Mouse (Mus musculus) erythroid progenitor cell, adult 5-6 weeks (primary cell): Measurements from ENCODE around the gene Antxr1. TPM values are rescaled to one million over a fixed set of nuclear protein-coding genes. Genes with fewer than 3 reads are reported as not detected.

Experiments
- ATAC-seq: replicated peaks from 2 replicates; pipeline ENCODE4 v1.8.0; 2016; ENCODE audit warnings: moderate number of reproducible peaks, mild to moderate bottlenecking, moderate TSS enrichment, inconsistent platforms; ENCODE audit not compliant: poor library complexity, low FRiP score, severe bottlenecking
- total RNA-seq, 2 experiments: library from RNA; stranded (forward) in 1 of 2; stranded (reverse) in 1 of 2; fragments of 150-400 nt in 1 of 2; fragments of 186-747, 209-891 nt in 1 of 2; gene quantifications; 2 replicates each; pipeline versions ENCODE4 v1.2.3 to v1.2.4; 2015 to 2017; ENCODE audit warnings: low replicate concordance in 2 of 2

Gene Antxr1
- total RNA-seq (2015; ENCODE audit: low replicate concordance) (1.7 and 5.0 TPM in 2 replicates), total RNA-seq (2017; ENCODE audit: low replicate concordance) (0.39 TPM in 1 of 2 replicates, not detected in the other)

GRCm38 (mm10) chr6:87335091-87335934 lies at the start of gene Antxr1:
Antxr1 (minus strand) TSS chr6:87335821.
- no peak for ATAC-seq

- ATAC-seq, result no peak
These were observed 49.1 kb upstream of the Antxr1 start for GRCm38 (mm10) chr6:87384761-87385160.

GRCm38 (mm10) chr6:87383926-87384691 lies 48.5 kb upstream of the Antxr1 start:
- no peak for ATAC-seq

- ATAC-seq, result no peak
These were observed 37.4 kb upstream of the Antxr1 start, which contains the start of gene Gkn2 for GRCm38 (mm10) chr6:87373057-87373456. Gkn2 (plus strand) TSS chr6:87373357.

- ATAC-seq, result no peak
These were observed 33.6 kb upstream of the Antxr1 start for GRCm38 (mm10) chr6:87369223-87369622.

GRCm38 (mm10) chr6:87354441-87354840 lies 18.8 kb upstream of the Antxr1 start:
- no peak for ATAC-seq

GRCm38 (mm10) chr6:87350829-87351228 lies 15.2 kb upstream of the Antxr1 start, which contains the start of gene Gkn1:
Gkn1 (minus strand) TSS chr6:87350942.
- ATAC-seq, result no peak

- ATAC-seq, result no peak
These were observed 294 bp upstream of the Antxr1 start for GRCm38 (mm10) chr6:87335935-87336295.

- ATAC-seq, result no peak
These were observed 1.1 kb downstream of the Antxr1 start for GRCm38 (mm10) chr6:87334361-87335090.

- no peak for ATAC-seq
These were observed 3.2 kb downstream of the Antxr1 start for GRCm38 (mm10) chr6:87332380-87332779.

- no peak for ATAC-seq
These were observed 7.1 kb downstream of the Antxr1 start for GRCm38 (mm10) chr6:87328265-87329173.

- no peak for ATAC-seq
These were observed 8.7 kb downstream of the Antxr1 start for GRCm38 (mm10) chr6:87326932-87327331.

- no peak for ATAC-seq
These were observed 12.2 kb downstream of the Antxr1 start for GRCm38 (mm10) chr6:87323381-87323780.

- ATAC-seq, result no peak
These were observed 17.0 kb downstream of the Antxr1 start for GRCm38 (mm10) chr6:87318651-87319050.

GRCm38 (mm10) chr6:87316966-87317365 lies 18.7 kb downstream of the Antxr1 start:
- no peak for ATAC-seq

- ATAC-seq, result no peak
These were observed 22.9 kb downstream of the Antxr1 start for GRCm38 (mm10) chr6:87312761-87313160.

- no peak for ATAC-seq
These were observed 31.1 kb downstream of the Antxr1 start for GRCm38 (mm10) chr6:87304486-87304885.

GRCm38 (mm10) chr6:87302746-87303145 lies 32.9 kb downstream of the Antxr1 start:
- ATAC-seq, result no peak

GRCm38 (mm10) chr6:87301991-87302390 lies 33.6 kb downstream of the Antxr1 start:
- ATAC-seq, result no peak
